16 mouse cellular contexts compared by ENCODE assay signal in genomic region chr14:31575866-31576265, GRCm38 (mm10). TPM values are rescaled to one million over a fixed set of nuclear protein-coding genes. Genes with fewer than 3 reads are reported as not detected.
DNase-seq lines count a peak whose midpoint lies in the region; TF ChIP-seq lines count a peak whose summit lies in the region.
"Had no signal": no experiment of that assay in that cellular context is flagged by ENCODE, and none has a peak within 500 bp of the region (broad histone marks: within the 10 kb centered on the region; RNA-seq: fewer than 3 reads in every experiment).

No protein-coding gene starts in this region.

- no peak for TF ChIP-seq EP300 in heart, adult 2 months (IDR thresholded peaks at IDR 0.05; ENCODE audit: insufficient read depth, low read depth, low read length)

- no peaks in the 10 kb centered on the region for H3K79me2 ChIP-seq in heart, adult 2 months (replicated peaks; ENCODE audit: control insufficient read depth, insufficient read depth, low read length)

- H3K36me3 ChIP-seq in heart, adult 2 months (ENCODE audit: control insufficient read depth, insufficient read depth, low read length), result no peaks in the 10 kb centered on the region
- H3K36me3 ChIP-seq: limb, embryonic 15.5 days; midbrain, embryonic 15.5 days; neural tube, embryonic 13.5 days had no signal

- peak overlapping the region; percentile 13; the same call in 1 of the 2 replicates for H3K27ac ChIP-seq in heart, adult 2 months
- H3K27ac ChIP-seq: forebrain, embryonic 13.5 days; kidney, postnatal 0 days; limb, embryonic 15.5 days; midbrain, embryonic 15.5 days; neural tube, embryonic 13.5 days had no signal

- DNase-seq in heart, adult 2 months, result no peak
- DNase-seq in heart, postnatal 25 days (ENCODE audit: low spot score), result no peak
- peak; percentile 20 to 50 for DNase-seq in left cerebral cortex, adult 9 months (ENCODE audit: low spot score in 2 of 2)
- no peak for DNase-seq in left cerebral cortex, postnatal 4 days
- DNase-seq in left cerebral cortex, postnatal 25 days (ENCODE audit: low spot score in 2 of 2), result peak; percentile 36 to 87
- peak; percentile 57 for DNase-seq in skeletal muscle tissue, adult 2 months (ENCODE audit: low read depth, low spot score)
- no peak for DNase-seq in cerebellum, adult 8-10 months
- DNase-seq: layer of hippocampus, adult 9-11 months; lung, adult 18-20 months had no signal

- H3K4me3 ChIP-seq in heart, adult 2 months, result peak overlapping the region; percentile 36; the same call in 1 of the 2 replicates
- H3K4me3 ChIP-seq: forebrain, embryonic 13.5 days; limb, embryonic 15.5 days; midbrain, embryonic 15.5 days; neural tube, embryonic 13.5 days had no signal

- TF ChIP-seq CTCF in heart, adult 2 months (IDR thresholded peaks at IDR 0.05), result no peak

- no peak for TF ChIP-seq POLR2A in heart, adult 2 months (IDR thresholded peaks at IDR 0.05; ENCODE audit: insufficient read depth, low read depth, low read length)

- 53% methylated on average over 9 of the region's 9 CpGs for WGBS in heart, adult 2 months

- no peak overlapping the region for H3K9ac ChIP-seq in heart, adult 2 months (ENCODE audit: low read depth, low read length)
- H3K9ac ChIP-seq: forebrain, embryonic 13.5 days; limb, embryonic 15.5 days; midbrain, embryonic 15.5 days; neural tube, embryonic 13.5 days had no signal

- intact Hi-C loops in heart, adult 2 months (cut with DNase I), result no loop called here
- intact Hi-C loops in heart, postnatal 25 days (cut with DNase I), result no loop called here
- intact Hi-C loops in left cerebral cortex, postnatal 4 days (cut with DNase I), result no loop called here
- intact Hi-C loops in left cerebral cortex, postnatal 25 days (cut with DNase I), result no loop called here

- no peaks in the 10 kb centered on the region; the same call in 1 of the 2 replicates for H3K4me1 ChIP-seq in heart, adult 2 months (ENCODE audit: control insufficient read depth, insufficient read depth, low read length)
- H3K4me1 ChIP-seq: forebrain, embryonic 13.5 days; midbrain, embryonic 15.5 days; neural tube, embryonic 13.5 days had no signal

- H3K27me3 ChIP-seq in heart, adult 2 months (ENCODE audit: control insufficient read depth, insufficient read depth, low read length), result no peaks in the 10 kb centered on the region
- H3K27me3 ChIP-seq: forebrain, embryonic 13.5 days; limb, embryonic 15.5 days; midbrain, embryonic 15.5 days; neural tube, embryonic 13.5 days had no signal

RNA-seq across cellular contexts. Expression of gene Colq, which starts 15.3 kb away (rescaled TPM):
- total RNA-seq in heart, adult 2 months (2021), result 10 to 100 TPM; 10.0 to 11.3 TPM
- 12.6 and 14.7 TPM in 2 replicates for polyA plus RNA-seq in heart, adult 2 months (2012; rRNA removed)
- total RNA-seq in heart, postnatal 25 days (2021), result 10 to 100 TPM in 1 of 2 experiments, 1 to 10 TPM in 1; 9.3 to 11.9 TPM
- total RNA-seq in left cerebral cortex, postnatal 4 days (2021), result under 1 TPM; 0.16 to 0.18 TPM
- 1 to 10 TPM; 1.7 TPM for total RNA-seq in left cerebral cortex, postnatal 25 days (2021)
- total RNA-seq: hematopoietic stem cell, adult 5-6 weeks; MEL had no signal
- polyA plus RNA-seq: forebrain, embryonic 13.5 days; midbrain, embryonic 15.5 days had no signal

Comparison
In these comparisons a context has a peak if more than half of its experiments do, and no peak if none do; other contexts are left out.
1. DNase-seq: peak in left cerebral cortex, adult 9 months (2 of 2), left cerebral cortex, postnatal 25 days (2 of 2) and skeletal muscle tissue, adult 2 months (single experiment); none in heart, adult 2 months (0 of 2), heart, postnatal 25 days (single experiment), left cerebral cortex, postnatal 4 days (single experiment) and cerebellum, adult 8-10 months (single experiment).